Mouse (Mus musculus): Measurements from ENCODE around the gene Pde4c. TPM values are rescaled to one million over a fixed set of nuclear protein-coding genes. Genes with fewer than 3 reads are reported as not detected.

Pde4c gene
- total RNA-seq, 2 experiments from 2014 or later, result 0.81 to 0.91 TPM

GRCm38 (mm10) chr8:70719796-70720270, 3.7 kb upstream of the Pde4c start:
- DNase-seq (ENCODE audit: low spot score in 2 of 2), result no peak

- peak; percentile 83 to 86 for DNase-seq (ENCODE audit: low spot score in 2 of 2)
Observed at GRCm38 (mm10) chr8:70720739-70721138, 2.8 kb upstream of the Pde4c start.

GRCm38 (mm10) chr8:70721601-70722000, 1.9 kb upstream of the Pde4c start:
- DNase-seq (ENCODE audit: low spot score in 2 of 2), result no peak

- DNase-seq (ENCODE audit: low spot score in 2 of 2), result no peak
Observed at GRCm38 (mm10) chr8:70724216-70724615, 696 bp downstream of the Pde4c start.

GRCm38 (mm10) chr8:70725792-70726447, 2.4 kb downstream of the Pde4c start:
- no peak for DNase-seq (ENCODE audit: low spot score in 2 of 2)

GRCm38 (mm10) chr8:70726721-70727120, 3.2 kb downstream of the Pde4c start:
- DNase-seq (ENCODE audit: low spot score in 2 of 2), result no peak

- DNase-seq (ENCODE audit: low spot score in 2 of 2), result no peak
Observed at GRCm38 (mm10) chr8:70729808-70730475, 6.4 kb downstream of the Pde4c start.

GRCm38 (mm10) chr8:70730956-70731355, 7.4 kb downstream of the Pde4c start:
- no peak for DNase-seq (ENCODE audit: low spot score in 2 of 2)

- DNase-seq (ENCODE audit: low spot score in 2 of 2), result no peak
Observed at GRCm38 (mm10) chr8:70737705-70738104, 14.2 kb downstream of the Pde4c start.

GRCm38 (mm10) chr8:70738211-70738610, 14.7 kb downstream of the Pde4c start:
- no peak for DNase-seq (ENCODE audit: low spot score in 2 of 2)

- no peak for DNase-seq (ENCODE audit: low spot score in 2 of 2)
Observed at GRCm38 (mm10) chr8:70741661-70742060, 18.1 kb downstream of the Pde4c start.

GRCm38 (mm10) chr8:70742176-70742575, 18.7 kb downstream of the Pde4c start:
- DNase-seq (ENCODE audit: low spot score in 2 of 2), result no peak

- DNase-seq (ENCODE audit: low spot score in 2 of 2), result no peak
Observed at GRCm38 (mm10) chr8:70742981-70743655, 19.6 kb downstream of the Pde4c start.

- DNase-seq (ENCODE audit: low spot score in 2 of 2), result peak in 1 of 2 experiments; percentile 53
Observed at GRCm38 (mm10) chr8:70743656-70744590, 20.4 kb downstream of the Pde4c start.

GRCm38 (mm10) chr8:70744806-70745205, 21.3 kb downstream of the Pde4c start:
- no peak for DNase-seq (ENCODE audit: low spot score in 2 of 2)

GRCm38 (mm10) chr8:70745691-70746220, 22.2 kb downstream of the Pde4c start:
- no peak for DNase-seq (ENCODE audit: low spot score in 2 of 2)

- no peak for DNase-seq (ENCODE audit: low spot score in 2 of 2)
Observed at GRCm38 (mm10) chr8:70746676-70747075, 23.2 kb downstream of the Pde4c start.

GRCm38 (mm10) chr8:70747211-70747890, 23.8 kb downstream of the Pde4c start:
- DNase-seq (ENCODE audit: low spot score in 2 of 2), result no peak

- no peak for DNase-seq (ENCODE audit: low spot score in 2 of 2)
Observed at GRCm38 (mm10) chr8:70748246-70749096, 25.0 kb downstream of the Pde4c start.
